Mouse (Mus musculus) testis, adult 2 months (tissue): ENCODE results near the gene Sorcs2. TPM values are rescaled to one million over a fixed set of nuclear protein-coding genes. Genes with fewer than 3 reads are reported as not detected.

Experiments
- H3K27ac ChIP-seq: fragments of 200-500 bp; 2 replicates; pipeline ENCODE4 v1.5.1; 2012; ENCODE audit warnings: low read depth, low read length; ENCODE audit not compliant: control insufficient read depth, insufficient read depth
- H3K27me3 ChIP-seq: fragments of 200-500 bp; 2 replicates; pipeline ENCODE4 v1.6.1; 2012; ENCODE audit warnings: mild to moderate bottlenecking, low read length, moderate library complexity; ENCODE audit not compliant: control insufficient read depth, insufficient read depth
- H3K36me3 ChIP-seq: fragments of 200-500 bp; 2 replicates; pipeline ENCODE4 v1.6.1; 2012; ENCODE audit warnings: mild to moderate bottlenecking, low read length; ENCODE audit not compliant: control insufficient read depth, insufficient read depth
- H3K4me1 ChIP-seq: fragments of 200-500 bp; 2 replicates; pipeline ENCODE4 v1.6.1; 2012; ENCODE audit warnings: low read length; ENCODE audit not compliant: control insufficient read depth, insufficient read depth
- H3K4me3 ChIP-seq: fragments of 200-500 bp; 2 replicates; pipeline ENCODE4 v1.5.1; 2012; ENCODE audit warnings: low read depth, mild to moderate bottlenecking, low read length, moderate library complexity, mixed read lengths; ENCODE audit not compliant: control insufficient read depth
- CTCF ChIP-seq: fragments of 200-500 bp; IDR thresholded peaks from 2 replicates; pipeline ENCODE4 v1.5.1; 2012; ENCODE audit warnings: low read depth, mild to moderate bottlenecking, inconsistent platforms, low read length, moderate library complexity; ENCODE audit not compliant: control insufficient read depth, insufficient read depth, insufficient replicate concordance
- POLR2A ChIP-seq: fragments of 200-500 bp; IDR thresholded peaks from 2 replicates; pipeline ENCODE4 v1.6.1; 2012; ENCODE audit warnings: low read depth, mild to moderate bottlenecking, inconsistent platforms, low read length, moderate library complexity; ENCODE audit not compliant: control insufficient read depth
- polyA plus RNA-seq: library from polyadenylated mRNA; depleted of rRNA; stranded (reverse); fragments of >200 nt; gene quantifications from 2 replicates; pipeline ENCODE4 v1.2.3, GENCODE M21; 2012

Gene Sorcs2
- polyA plus RNA-seq, 1 experiment, result 13.8 TPM

DNA sequence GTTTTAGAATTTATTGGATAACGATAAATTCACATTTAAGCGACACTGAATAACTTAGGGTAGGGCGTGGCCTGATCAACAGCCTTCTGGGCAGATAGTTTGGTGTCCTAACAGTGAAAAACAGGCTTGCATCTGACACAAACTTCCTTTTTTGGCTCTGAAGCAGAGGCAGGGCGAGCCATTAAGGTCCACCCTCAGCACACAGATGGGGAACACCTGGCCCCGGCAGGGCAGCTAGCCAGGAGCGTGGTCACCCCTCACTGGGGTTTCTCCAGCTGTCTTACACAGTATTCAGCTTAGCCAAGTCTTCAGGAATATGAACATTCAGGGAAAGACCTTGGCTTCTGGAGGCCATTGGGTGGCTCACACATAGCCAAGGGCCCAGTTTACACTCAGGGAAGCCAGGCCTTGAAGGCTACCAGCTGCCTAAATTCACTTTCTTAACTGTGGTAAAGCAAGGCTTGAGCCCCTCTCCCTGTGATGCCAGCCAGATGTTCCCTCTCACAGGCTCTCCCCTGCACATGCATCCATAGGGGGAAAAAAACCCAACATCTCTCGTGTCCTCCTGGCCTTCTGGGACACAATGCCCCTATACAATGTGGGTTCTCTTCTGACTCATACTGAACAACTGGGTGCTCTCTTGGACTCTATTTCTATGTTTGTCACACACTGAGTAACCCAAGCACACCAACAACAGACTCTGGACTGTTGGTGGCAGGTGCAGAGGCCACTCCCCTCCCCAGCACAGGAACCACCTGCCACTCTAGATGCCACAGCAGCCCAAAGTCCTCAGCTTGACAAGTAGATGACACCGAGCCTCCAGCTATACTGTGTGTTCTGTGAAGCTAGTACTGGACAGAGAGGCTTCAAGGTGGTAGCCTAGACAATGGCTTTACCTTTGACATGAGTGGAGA lies 20.2 kb downstream of the Sorcs2 start:
- H3K27ac ChIP-seq, result no peak overlapping the region
- no peak for TF ChIP-seq CTCF
- no peak for TF ChIP-seq POLR2A
- H3K36me3 ChIP-seq, result no peaks in the 10 kb centered on the region
- H3K4me1 ChIP-seq, result no peaks in the 10 kb centered on the region; the same call in 1 of the 2 replicates
- H3K4me3 ChIP-seq, result no peak overlapping the region
- H3K27me3 ChIP-seq, result no peaks in the 10 kb centered on the region

DNA sequence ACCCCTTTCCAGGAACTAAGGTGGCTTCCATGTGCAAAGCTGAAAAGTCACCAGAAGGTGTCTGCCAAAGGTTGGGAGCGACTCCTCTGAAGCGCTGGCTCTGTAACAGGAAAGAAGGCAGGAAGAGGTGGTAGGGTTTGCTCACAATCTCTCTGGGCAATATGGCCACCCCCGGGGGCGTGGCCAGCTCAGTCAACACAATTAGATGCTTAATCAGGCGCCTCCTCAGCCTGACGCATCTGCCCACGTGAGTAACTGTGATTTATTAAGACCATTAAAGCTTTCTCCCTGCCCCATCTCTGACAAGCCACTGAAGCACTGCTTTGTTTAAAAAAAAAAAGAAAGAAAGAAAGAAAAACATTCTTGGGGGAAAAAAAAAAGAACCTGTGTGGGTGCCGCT lies 22.1 kb downstream of the Sorcs2 start:
- TF ChIP-seq CTCF (no peak), POLR2A (no peak)
- Histone ChIP-seq H3K27me3 (no peaks in the 10 kb centered on the region), H3K36me3 (no peaks in the 10 kb centered on the region), H3K4me1 (no peaks in the 10 kb centered on the region; the same call in 1 of the 2 replicates), H3K27ac (no peak overlapping the region), H3K4me3 (no peak overlapping the region)

DNA sequence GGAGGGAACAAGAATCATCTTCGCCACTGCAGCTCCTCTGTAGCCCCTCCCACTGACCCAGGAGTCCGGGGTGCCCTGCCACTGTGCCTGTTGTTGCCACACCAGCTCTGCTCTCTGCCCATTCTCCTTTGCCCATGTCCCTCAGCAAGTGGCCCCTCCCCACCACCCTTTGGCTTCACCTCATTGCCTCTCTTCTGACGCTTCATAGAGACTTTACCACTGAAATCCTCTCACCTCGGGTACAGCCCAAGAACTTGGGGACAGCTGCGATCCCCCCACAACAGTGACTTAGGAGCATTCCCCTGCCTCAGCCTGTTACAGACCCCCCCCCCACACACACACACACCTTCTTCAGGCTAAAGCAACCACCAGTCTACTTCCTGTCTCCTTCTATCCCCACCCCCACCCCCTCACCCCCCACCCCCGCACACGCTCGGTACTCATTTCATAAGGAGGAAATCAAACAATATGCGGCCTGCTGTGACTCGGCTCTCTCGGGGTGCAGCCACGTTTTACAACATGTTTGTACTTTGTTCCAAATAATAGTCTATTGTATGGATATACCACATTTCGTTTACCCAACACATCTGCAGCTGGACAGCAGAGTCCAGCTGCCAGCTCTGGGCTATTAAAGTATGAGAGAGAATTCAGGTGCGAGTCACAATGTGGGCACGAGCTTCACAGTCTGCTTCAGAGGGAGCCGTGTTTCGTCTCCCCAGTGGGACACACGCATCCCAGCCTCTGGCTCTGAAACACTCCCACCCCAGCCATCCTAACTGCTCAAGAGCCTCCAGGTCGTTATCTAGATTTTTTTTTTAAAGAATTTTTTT lies 23.5 kb downstream of the Sorcs2 start:
- Histone ChIP-seq H3K4me3 (no peak overlapping the region), H3K4me1 (no peaks in the 10 kb centered on the region; the same call in 1 of the 2 replicates), H3K27me3 (no peaks in the 10 kb centered on the region), H3K27ac (no peak overlapping the region), H3K36me3 (no peaks in the 10 kb centered on the region)
- TF ChIP-seq CTCF (no peak), POLR2A (no peak)

DNA sequence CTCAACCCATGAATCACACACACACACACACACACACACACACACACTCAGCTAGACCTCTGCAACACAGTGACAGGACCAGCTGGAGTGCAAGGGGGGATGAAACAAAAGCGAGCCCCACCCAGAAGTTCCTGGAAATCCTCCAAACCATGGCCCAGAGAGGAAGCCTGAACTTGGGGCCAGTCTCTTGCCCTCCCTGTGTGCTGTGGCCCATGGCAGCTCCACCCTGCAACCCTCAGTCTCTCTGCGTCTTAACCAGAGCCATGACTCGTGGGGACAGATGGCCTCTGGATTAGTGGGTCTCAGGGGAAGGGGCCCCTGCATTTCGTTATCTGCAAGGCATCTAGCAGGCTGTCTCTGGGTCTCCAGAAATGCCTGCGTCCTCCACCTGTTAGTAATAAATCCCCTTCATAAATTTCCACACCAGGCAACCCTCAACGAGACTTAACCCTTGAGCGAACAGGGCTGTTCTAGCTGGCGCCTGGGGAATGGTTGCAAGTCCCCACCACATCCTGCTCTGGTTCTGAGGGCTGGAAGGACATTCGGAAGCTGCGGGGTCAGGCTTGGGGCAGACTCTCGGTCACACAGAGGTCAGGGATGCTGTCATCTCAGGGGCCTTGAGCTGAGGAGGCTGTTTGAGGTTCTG lies 24.6 kb downstream of the Sorcs2 start:
- no peaks in the 10 kb centered on the region; the same call in 1 of the 2 replicates for H3K4me1 ChIP-seq
- no peaks in the 10 kb centered on the region for H3K36me3 ChIP-seq
- H3K27ac ChIP-seq, result no peak overlapping the region
- H3K27me3 ChIP-seq, result no peaks in the 10 kb centered on the region
- TF ChIP-seq POLR2A (no peak), CTCF (no peak)
- no peak overlapping the region for H3K4me3 ChIP-seq

DNA sequence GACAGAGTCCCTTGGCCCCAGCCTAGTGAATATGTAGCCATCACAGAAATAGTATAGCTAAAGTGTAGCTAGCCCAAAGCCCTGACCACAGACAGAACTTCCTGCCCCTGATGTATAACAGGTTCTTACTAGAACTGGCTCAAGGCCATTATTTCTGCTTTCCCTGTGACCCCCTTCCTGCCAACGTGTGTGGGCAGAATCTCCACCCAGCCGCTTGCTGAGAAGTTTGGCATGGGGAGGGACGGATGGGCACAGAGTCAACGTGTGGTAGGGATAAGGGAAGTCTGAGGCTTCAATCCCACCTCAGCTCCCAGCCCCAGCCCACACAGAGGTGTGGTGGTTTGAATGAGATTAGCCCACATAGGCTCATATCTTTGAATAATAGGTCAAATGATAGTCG lies 26.2 kb downstream of the Sorcs2 start:
- Histone ChIP-seq H3K36me3 (no peaks in the 10 kb centered on the region), H3K27me3 (no peaks in the 10 kb centered on the region), H3K4me1 (peaks cover 4% of the 10 kb centered on the region), H3K27ac (no peak overlapping the region), H3K4me3 (no peak overlapping the region)
- TF ChIP-seq CTCF, result no peak
- no peak for TF ChIP-seq POLR2A

DNA sequence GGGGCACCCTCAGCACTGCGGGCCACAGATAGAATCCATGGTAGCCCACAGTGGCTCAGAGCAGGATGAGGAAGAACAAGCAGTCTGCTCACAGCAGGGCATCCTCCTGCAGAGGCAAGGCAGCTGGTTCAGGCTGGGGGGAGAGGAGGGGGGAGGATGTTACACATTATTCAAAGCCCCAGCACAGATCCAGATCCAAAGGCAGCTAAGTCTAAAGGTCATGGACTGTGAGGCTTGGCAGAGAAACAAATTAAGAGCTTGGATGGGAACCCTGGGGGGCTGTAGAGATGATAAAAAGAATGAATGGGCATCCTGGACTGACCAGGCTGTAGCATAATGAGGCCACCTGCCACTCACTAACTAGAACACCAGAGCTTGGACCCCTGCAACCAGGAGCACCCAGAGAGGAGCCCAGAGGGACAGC lies 28.7 kb downstream of the Sorcs2 start:
- Histone ChIP-seq H3K4me1 (peaks cover 4% of the 10 kb centered on the region), H3K27ac (no peak overlapping the region), H3K4me3 (no peak overlapping the region), H3K36me3 (no peaks in the 10 kb centered on the region), H3K27me3 (no peaks in the 10 kb centered on the region)
- TF ChIP-seq CTCF (no peak), POLR2A (no peak)

DNA sequence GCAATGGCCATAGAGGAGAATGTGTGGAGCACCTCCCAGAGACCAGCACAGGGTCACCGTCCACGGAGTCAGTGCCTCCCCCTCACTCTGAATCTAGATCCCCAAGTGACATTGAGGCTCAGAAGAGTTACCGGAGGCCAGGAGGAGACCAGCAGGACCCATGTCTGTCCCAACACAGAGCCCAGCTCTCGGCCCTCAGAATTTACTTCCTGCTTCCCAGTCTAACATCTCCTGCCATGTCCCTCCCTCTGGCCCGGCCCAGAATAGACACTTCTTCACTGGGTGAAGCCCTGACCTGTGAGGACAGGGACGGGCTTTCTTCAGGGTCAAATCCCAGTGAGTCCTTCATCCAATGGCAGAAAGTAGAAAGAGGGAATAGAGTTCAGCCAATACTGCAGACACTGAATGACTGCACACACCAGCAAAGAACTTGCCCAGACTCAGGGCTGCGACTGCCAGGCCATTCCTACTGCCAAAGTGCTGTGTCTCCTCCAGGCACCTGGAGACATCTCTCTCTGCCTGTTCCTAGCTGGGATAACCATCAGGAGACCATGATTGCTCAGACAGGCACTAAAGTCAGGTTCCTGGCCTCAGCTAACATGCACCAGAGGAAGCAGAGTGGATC lies 29.3 kb downstream of the Sorcs2 start:
- H3K4me3 ChIP-seq, result no peak overlapping the region
- H3K27me3 ChIP-seq, result no peaks in the 10 kb centered on the region
- peaks cover 4% of the 10 kb centered on the region for H3K4me1 ChIP-seq
- H3K27ac ChIP-seq, result no peak overlapping the region
- no peaks in the 10 kb centered on the region for H3K36me3 ChIP-seq
- no peak for TF ChIP-seq POLR2A
- TF ChIP-seq CTCF, result no peak
